Mouse (Mus musculus) fat pad, adult 2 months (tissue): ENCODE measurements at regions not wholly inside any gene's neighbourhood (a gene's known extent, or its start where the extent isn't known, plus 50 kb on each side); places are given as distances from the start of the nearest gene placed in this dataset.
A peak's percentile ranks its signal among the peaks of the same experiment; 100 is the strongest.

Experiments
- DNase-seq: peaks from one replicate; pipeline ENCODE4 v3.0.0-alpha.2; 2011; ENCODE audit warnings: low read depth, low spot score; ENCODE audit errors: extremely low read depth

GRCm38 (mm10) chr13:60426192-60426840, 175.4 kb upstream of the Dapk1 start:
- peak; percentile 99 for DNase-seq

GRCm38 (mm10) chr13:60427077-60427476, 174.7 kb upstream of the Dapk1 start:
- DNase-seq: no peak

GRCm38 (mm10) chr13:60427755-60428385, 173.9 kb upstream of the Dapk1 start:
- DNase-seq: peak; percentile 100

- DNase-seq: no peak
Measured at GRCm38 (mm10) chr13:60429148-60429547, 172.6 kb upstream of the Dapk1 start.

- no peak for DNase-seq
Measured at GRCm38 (mm10) chr13:60431412-60431811, 170.3 kb upstream of the Dapk1 start.

- no peak for DNase-seq
Measured at GRCm38 (mm10) chr13:60434221-60435210, 167.2 kb upstream of the Dapk1 start.

GRCm38 (mm10) chr13:60435333-60435732, 166.4 kb upstream of the Dapk1 start:
- DNase-seq: no peak

- DNase-seq: no peak
Measured at GRCm38 (mm10) chr13:60438177-60438576, 163.6 kb upstream of the Dapk1 start.

GRCm38 (mm10) chr13:60440586-60440985, 161.2 kb upstream of the Dapk1 start:
- no peak for DNase-seq

GRCm38 (mm10) chr13:60445164-60445563, 156.6 kb upstream of the Dapk1 start:
- no peak for DNase-seq

GRCm38 (mm10) chr13:60446926-60447325, 154.8 kb upstream of the Dapk1 start:
- DNase-seq: no peak

GRCm38 (mm10) chr13:60450721-60451506, 150.8 kb upstream of the Dapk1 start:
- DNase-seq: no peak

- no peak for DNase-seq
Measured at GRCm38 (mm10) chr13:60453821-60454483, 147.8 kb upstream of the Dapk1 start.

GRCm38 (mm10) chr13:60455033-60455619, 146.6 kb upstream of the Dapk1 start:
- no peak for DNase-seq

- no peak for DNase-seq
Measured at GRCm38 (mm10) chr13:60455863-60456551, 145.7 kb upstream of the Dapk1 start.

GRCm38 (mm10) chr13:60457277-60457676, 144.5 kb upstream of the Dapk1 start:
- DNase-seq: no peak

- no peak for DNase-seq
Measured at GRCm38 (mm10) chr13:60459002-60459401, 142.7 kb upstream of the Dapk1 start.

- no peak for DNase-seq
Measured at GRCm38 (mm10) chr13:60466553-60467313, 135.0 kb upstream of the Dapk1 start.
